Mouse (Mus musculus): ENCODE data around the gene Fos. TPM values are rescaled to one million over a fixed set of nuclear protein-coding genes. Genes with fewer than 3 reads are reported as not detected.

Gene Fos
- polyA plus RNA-seq, 1 experiment: 22.4 TPM

DNA sequence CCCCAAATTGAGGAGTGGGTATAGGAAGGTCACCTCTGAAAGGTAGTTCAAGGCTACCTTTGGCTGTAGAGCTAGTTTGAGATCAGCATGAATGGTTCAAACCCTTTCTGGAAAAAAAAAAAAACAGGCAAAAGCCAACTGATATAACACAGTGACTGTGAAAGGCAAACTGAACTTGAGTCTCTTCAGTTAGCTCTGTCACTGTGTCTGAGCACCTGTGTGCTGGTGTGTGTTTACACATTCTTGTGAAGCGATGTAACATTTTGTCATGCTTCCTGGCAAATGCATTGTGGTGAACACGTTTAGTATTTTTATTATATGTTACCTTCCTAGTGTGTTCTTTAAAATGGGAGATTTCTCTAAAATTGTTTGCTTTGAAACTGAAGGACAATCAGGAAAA lies 11.0 kb downstream of the Fos start:
- no peak for DNase-seq
- H3K4me1 ChIP-seq (ENCODE audit: control insufficient read depth, insufficient read depth, low read length): no peaks in the 10 kb centered on the region; the same call in 1 of the 2 replicates
- no peak overlapping the region for H3K4me3 ChIP-seq (replicated peaks; ENCODE audit: insufficient read depth, low read depth, low read length)
- H3K27me3 ChIP-seq (ENCODE audit: control insufficient read depth, insufficient read depth, low read length): no peaks in the 10 kb centered on the region
- no peak overlapping the region for H3K27ac ChIP-seq (ENCODE audit: insufficient read depth, low read length)
- TF ChIP-seq CTCF (IDR thresholded peaks at IDR 0.05; ENCODE audit: borderline replicate concordance, insufficient read depth, low read depth, low read length) (no peak), POLR2A (IDR thresholded peaks at IDR 0.05; ENCODE audit: borderline replicate concordance, insufficient read depth, low read length) (no peak)
- WGBS: 79% methylated on average over 2 of the region's 2 CpGs

DNA sequence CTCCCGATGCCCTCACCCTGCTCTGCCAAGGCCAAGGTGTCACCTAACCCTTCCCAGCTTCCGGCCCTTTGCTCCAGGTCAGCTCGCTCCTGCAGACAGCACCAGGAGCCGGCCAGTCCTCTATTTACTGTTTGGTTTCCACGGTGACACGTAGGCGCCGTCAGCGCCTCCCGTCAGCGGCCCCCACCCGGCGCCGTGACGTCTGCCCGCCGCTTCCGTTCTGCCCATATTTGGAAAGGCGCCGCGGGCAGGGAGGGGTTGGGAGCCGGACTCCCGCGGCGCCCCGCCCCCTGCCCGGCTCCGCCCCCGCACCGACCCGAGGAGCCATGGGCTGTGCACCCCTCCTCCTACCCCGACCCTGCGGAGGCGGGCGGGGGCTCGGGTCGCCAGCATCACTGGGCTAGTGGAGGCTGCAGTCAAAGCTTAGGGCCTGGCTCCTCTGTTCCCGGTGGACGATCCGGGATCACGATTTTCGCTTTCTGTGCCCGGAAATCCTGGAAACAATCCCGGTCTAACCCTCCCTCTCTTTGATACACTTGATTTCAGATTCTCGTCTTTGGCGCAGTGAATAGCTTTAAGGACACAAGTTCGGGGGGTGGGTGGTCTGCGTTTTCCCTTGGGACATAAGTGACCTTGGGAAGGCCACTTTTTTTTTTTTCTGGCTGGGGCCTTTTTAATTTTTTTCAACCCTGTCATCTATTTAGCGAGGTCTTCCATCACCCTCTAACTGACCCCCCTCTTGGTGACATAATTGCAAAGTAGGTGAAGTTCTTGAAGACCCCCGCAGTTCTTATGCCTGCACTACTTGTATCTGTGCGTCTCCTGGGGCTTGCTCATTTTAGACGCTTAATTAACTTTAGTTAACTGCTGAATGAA lies 12.4 kb downstream of the Fos start:
- H3K4me1 ChIP-seq (ENCODE audit: control insufficient read depth, insufficient read depth, low read length): no peaks in the 10 kb centered on the region; the same call in 1 of the 2 replicates
- no peaks in the 10 kb centered on the region for H3K27me3 ChIP-seq (ENCODE audit: control insufficient read depth, insufficient read depth, low read length)
- peak; percentile 39; the same call in 1 of the 2 replicates for TF ChIP-seq POLR2A (IDR thresholded peaks at IDR 0.05; ENCODE audit: borderline replicate concordance, insufficient read depth, low read length)
- no peak for TF ChIP-seq CTCF (IDR thresholded peaks at IDR 0.05; ENCODE audit: borderline replicate concordance, insufficient read depth, low read depth, low read length)
- WGBS: under 1% methylated on average over 51 of the region's 52 CpGs
- peak; percentile 94 for DNase-seq
- H3K27ac ChIP-seq (ENCODE audit: insufficient read depth, low read length): peak overlapping the region; percentile 83
- H3K4me3 ChIP-seq (replicated peaks; ENCODE audit: insufficient read depth, low read depth, low read length): peak overlapping the region; percentile 98

DNA sequence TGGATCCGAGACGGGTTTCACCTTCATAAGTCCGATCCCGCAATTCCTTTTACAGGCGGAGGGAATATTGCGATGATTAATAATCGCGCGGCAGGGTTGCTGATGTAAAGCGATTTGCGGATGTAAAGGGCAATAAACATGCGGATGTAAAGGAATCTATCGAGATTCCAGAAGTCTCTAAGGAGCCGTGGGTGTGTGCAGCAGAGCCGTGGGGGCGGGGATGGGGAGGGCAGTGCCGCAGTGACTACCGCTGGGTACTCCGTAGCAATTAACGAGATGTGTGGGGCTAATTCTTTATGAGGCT lies 13.0 kb downstream of the Fos start:
- WGBS: under 1% methylated on average over 20 of the region's 20 CpGs
- peak overlapping the region; percentile 98 for H3K4me3 ChIP-seq (replicated peaks; ENCODE audit: insufficient read depth, low read depth, low read length)
- peak; percentile 45 to 49 for DNase-seq
- no peaks in the 10 kb centered on the region for H3K27me3 ChIP-seq (ENCODE audit: control insufficient read depth, insufficient read depth, low read length)
- no peak overlapping the region for H3K27ac ChIP-seq (ENCODE audit: insufficient read depth, low read length)
- TF ChIP-seq CTCF (IDR thresholded peaks at IDR 0.05; ENCODE audit: borderline replicate concordance, insufficient read depth, low read depth, low read length) (no peak), POLR2A (IDR thresholded peaks at IDR 0.05; ENCODE audit: borderline replicate concordance, insufficient read depth, low read length) (no peak)
- peaks cover under 1% of the 10 kb centered on the region; the same call in 1 of the 2 replicates for H3K4me1 ChIP-seq (ENCODE audit: control insufficient read depth, insufficient read depth, low read length)

DNA sequence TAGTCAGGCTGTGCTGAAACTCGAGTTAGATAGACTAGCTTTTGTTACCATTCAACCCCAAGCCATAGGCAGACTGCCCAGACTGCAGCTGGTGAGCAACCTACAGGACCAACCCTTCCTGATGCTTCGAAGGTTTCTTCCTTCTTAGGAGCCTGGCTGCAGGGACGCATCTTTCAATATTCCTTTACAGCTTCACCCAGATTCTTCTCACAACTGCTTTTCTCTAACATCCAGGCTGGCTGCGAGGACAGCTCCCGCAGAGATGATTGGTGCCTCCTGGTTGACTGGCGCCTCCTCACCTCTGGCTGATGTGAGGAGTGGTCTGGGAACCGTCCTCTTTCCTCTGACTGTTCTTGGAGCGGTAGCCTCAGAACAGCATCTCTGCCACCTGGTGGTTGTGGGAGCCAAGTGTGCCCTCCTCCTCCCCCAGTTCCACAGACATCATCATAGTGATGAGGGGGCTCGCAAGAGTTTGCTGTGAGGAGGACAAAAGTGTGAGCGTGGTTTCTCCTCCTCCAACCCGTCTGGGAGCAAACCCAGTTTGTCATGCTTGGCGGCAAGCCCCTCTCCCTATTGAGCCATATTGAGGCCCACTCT lies 14.0 kb downstream of the Fos start:
- 2% methylated on average over 12 of the region's 12 CpGs for WGBS
- Histone ChIP-seq H3K4me1 (ENCODE audit: control insufficient read depth, insufficient read depth, low read length) (peaks cover 2% of the 10 kb centered on the region; the same call in 1 of the 2 replicates), H3K4me3 (replicated peaks; ENCODE audit: insufficient read depth, low read depth, low read length) (peak overlapping the region; percentile 57), H3K27ac (ENCODE audit: insufficient read depth, low read length) (no peak overlapping the region), H3K27me3 (ENCODE audit: control insufficient read depth, insufficient read depth, low read length) (no peaks in the 10 kb centered on the region)
- DNase-seq: peak; percentile 71 to 78
- TF ChIP-seq CTCF (IDR thresholded peaks at IDR 0.05; ENCODE audit: borderline replicate concordance, insufficient read depth, low read depth, low read length) (peak; percentile 89), POLR2A (IDR thresholded peaks at IDR 0.05; ENCODE audit: borderline replicate concordance, insufficient read depth, low read length) (no peak)

DNA sequence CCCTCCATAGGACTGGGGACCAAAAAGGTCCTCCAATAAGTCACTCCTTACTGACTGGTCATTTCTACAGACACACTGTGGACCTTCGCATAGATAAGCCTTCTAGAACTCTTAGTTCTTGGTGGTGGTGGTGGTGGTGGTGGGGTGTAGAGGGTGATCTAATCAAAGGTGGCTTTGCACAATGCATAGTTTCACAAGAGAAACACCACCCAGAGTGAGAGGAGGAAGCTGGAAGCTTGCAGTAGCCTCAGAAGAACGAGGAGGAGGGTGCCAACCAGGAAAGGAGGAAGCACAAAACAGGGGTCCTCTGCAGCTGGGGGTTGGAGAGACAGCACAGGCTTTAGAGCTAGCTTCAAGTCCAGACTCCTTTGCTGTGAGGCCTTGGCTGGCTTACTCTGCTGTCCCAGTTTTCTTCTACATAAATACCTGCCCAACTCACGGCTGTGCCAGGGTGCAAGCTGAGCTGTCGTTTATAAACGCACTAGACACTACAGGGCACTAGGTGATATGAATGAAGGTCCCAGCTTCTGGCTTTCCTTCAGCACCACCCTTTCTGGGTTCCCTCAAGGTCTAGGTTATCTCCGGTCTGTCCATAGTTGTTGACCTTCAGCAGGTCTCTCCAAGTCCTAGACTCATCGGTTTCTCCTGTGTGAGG lies 15.7 kb downstream of the Fos start:
- no peaks in the 10 kb centered on the region for H3K27me3 ChIP-seq (ENCODE audit: control insufficient read depth, insufficient read depth, low read length)
- no peak for DNase-seq
- no peak for TF ChIP-seq POLR2A (IDR thresholded peaks at IDR 0.05; ENCODE audit: borderline replicate concordance, insufficient read depth, low read length)
- TF ChIP-seq CTCF (IDR thresholded peaks at IDR 0.05; ENCODE audit: borderline replicate concordance, insufficient read depth, low read depth, low read length): no peak
- 88% methylated on average over 7 of the region's 7 CpGs for WGBS
- no peak overlapping the region for H3K27ac ChIP-seq (ENCODE audit: insufficient read depth, low read length)
- no peak overlapping the region for H3K4me3 ChIP-seq (replicated peaks; ENCODE audit: insufficient read depth, low read depth, low read length)
- peaks cover 2% of the 10 kb centered on the region; the same call in 1 of the 2 replicates for H3K4me1 ChIP-seq (ENCODE audit: control insufficient read depth, insufficient read depth, low read length)

DNA sequence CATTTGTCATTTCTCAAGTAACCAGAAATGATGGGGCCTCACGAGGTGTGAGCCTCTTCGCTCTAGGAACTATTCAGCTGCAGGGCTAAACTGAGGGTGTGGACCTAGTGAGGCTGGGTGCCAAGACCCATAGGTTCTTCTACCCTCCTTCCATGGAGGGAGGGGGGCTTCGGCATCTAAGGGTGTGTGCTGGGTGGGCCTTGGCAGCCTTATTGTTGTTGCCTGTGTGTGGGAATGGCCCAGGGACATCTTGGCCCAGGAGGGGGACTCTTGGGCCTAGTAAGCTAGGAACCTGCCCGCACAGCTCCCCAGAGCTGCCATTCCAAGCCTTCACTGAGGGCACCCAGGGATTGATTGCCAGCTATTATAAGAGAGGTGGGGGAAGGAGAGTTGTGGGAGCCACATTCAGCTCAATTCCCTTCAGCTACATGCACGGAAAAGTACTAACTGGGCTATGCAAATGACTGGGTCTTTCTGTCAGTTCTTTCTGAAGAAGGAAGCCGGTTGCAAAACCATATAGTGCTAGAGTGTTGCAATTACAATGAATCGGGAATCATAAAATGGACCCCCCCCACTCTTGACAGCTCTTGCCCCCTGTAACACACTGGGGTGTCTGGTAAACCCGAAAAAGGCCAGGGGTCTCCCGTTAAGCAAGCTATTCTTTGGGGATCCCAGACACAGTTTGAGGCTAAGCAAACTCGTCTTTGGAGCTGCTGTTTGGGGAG lies 16.6 kb downstream of the Fos start:
- TF ChIP-seq POLR2A (IDR thresholded peaks at IDR 0.05; ENCODE audit: borderline replicate concordance, insufficient read depth, low read length) (no peak), CTCF (IDR thresholded peaks at IDR 0.05; ENCODE audit: borderline replicate concordance, insufficient read depth, low read depth, low read length) (no peak)
- 77% methylated on average over 10 of the region's 10 CpGs for WGBS
- peaks cover 2% of the 10 kb centered on the region; the same call in 1 of the 2 replicates for H3K4me1 ChIP-seq (ENCODE audit: control insufficient read depth, insufficient read depth, low read length)
- no peak overlapping the region for H3K4me3 ChIP-seq (replicated peaks; ENCODE audit: insufficient read depth, low read depth, low read length)
- DNase-seq: no peak
- no peak overlapping the region for H3K27ac ChIP-seq (ENCODE audit: insufficient read depth, low read length)
- H3K27me3 ChIP-seq (ENCODE audit: control insufficient read depth, insufficient read depth, low read length): no peaks in the 10 kb centered on the region

DNA sequence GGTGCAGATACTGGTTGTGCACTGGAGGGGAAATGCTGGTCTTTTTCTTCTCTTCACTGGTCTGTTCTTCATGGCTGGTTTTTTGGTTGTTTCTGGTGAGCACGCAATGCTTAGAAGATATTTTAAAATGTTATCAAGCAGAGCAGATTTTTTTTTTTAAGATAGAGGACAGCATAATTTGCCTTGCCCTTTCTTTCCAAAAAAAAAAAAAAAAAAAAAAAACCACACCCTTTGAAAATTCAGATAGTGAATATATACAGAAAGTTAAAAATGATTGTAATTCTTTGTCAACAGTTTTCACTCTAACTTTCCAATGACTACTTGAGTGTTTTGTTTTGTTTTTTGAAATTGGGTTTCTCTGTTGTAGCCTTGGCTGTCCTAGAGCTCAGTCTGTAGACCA lies 17.3 kb downstream of the Fos start:
- H3K27ac ChIP-seq (ENCODE audit: insufficient read depth, low read length): no peak overlapping the region
- WGBS: 90% methylated on average over 1 of the region's 1 CpGs
- no peaks in the 10 kb centered on the region for H3K27me3 ChIP-seq (ENCODE audit: control insufficient read depth, insufficient read depth, low read length)
- TF ChIP-seq POLR2A (IDR thresholded peaks at IDR 0.05; ENCODE audit: borderline replicate concordance, insufficient read depth, low read length): no peak
- H3K4me1 ChIP-seq (ENCODE audit: control insufficient read depth, insufficient read depth, low read length): 0 out of 2 replicates have a peak, but pooled peaks cover 2% of the 10 kb centered on the region
- DNase-seq: no peak
- no peak overlapping the region for H3K4me3 ChIP-seq (replicated peaks; ENCODE audit: insufficient read depth, low read depth, low read length)

All from cerebellum, adult 2 months (tissue).